Mouse (Mus musculus) testis, adult 2 months (tissue): Measurements from ENCODE around the gene Rbfox3.

ENCODE experiments used
- CTCF ChIP-seq: fragments of 200-500 bp; IDR thresholded peaks from 2 replicates; pipeline ENCODE4 v1.5.1; 2012; ENCODE audit warnings: low read depth, mild to moderate bottlenecking, inconsistent platforms, low read length, moderate library complexity; ENCODE audit not compliant: control insufficient read depth, insufficient read depth, insufficient replicate concordance
- POLR2A ChIP-seq: fragments of 200-500 bp; IDR thresholded peaks from 2 replicates; pipeline ENCODE4 v1.6.1; 2012; ENCODE audit warnings: low read depth, mild to moderate bottlenecking, inconsistent platforms, low read length, moderate library complexity; ENCODE audit not compliant: control insufficient read depth

DNA sequence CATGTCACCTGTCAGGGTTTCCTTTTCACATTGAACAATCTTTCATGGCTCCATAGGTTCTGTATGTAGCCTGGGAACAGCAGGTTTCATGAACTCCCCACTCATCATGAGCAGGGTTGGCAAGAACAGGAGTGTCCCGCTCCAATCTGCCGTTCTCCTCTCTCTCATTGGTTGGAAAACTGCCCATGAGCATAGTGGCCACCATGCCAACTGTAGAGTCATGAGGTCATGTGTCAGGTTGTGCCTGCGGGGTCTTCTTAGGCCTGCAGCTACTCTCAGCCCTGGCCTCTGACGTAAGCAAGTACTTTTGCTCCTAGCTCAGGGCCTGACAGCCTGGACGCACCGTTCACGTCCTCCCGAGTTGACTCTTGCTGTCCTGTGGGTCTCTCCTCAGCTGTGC, 221.1 kb downstream of the Rbfox3 start:
- no peak for TF ChIP-seq POLR2A
- TF ChIP-seq CTCF = no peak
